Mouse (Mus musculus): ENCODE measurements at regions not wholly inside any gene's neighbourhood (a gene's known extent, or its start where the extent isn't known, plus 50 kb on each side); places are given as distances from the start of the nearest gene placed in this dataset.

DNA sequence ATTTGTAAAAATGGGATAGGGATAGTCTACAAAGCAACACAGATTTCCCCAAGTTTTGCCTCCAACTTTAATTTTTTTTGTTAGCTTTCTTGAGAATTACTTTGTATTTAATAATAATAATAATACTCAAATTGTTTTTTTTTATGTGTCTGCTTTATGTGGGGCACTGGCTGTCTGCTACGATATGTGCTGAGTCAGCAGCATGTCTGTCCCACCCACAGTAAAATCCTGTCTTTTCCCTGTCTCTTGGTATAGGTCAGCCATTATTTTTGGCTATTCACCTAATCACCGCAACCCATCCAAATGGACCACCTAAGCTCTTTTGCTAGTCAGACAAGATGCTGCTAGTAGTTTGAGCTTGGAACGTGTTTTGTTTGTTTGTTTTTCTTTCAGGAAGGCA, 473.0 kb downstream of the Hs3st4 start:
- DNase-seq = no peak

DNA sequence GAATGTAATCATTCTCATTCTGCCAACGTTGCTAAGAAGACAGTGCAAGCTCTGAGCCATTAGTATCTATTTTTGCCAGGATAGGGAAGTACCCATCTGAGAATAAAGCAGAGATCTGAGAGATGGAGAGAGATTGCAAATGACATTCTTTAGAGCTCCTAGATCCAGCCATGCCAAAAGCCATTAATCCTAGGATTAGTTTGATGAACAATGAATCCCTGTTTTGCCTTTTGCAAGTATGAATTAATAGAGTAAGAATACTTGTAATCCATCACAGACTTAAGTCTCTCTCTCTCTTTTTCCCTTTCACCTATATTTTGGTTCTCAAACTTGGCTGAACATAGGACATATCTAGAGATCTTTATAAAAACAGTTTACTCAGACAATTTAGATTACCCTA, 504.7 kb downstream of the Hs3st4 start:
- no peak for DNase-seq

DNA sequence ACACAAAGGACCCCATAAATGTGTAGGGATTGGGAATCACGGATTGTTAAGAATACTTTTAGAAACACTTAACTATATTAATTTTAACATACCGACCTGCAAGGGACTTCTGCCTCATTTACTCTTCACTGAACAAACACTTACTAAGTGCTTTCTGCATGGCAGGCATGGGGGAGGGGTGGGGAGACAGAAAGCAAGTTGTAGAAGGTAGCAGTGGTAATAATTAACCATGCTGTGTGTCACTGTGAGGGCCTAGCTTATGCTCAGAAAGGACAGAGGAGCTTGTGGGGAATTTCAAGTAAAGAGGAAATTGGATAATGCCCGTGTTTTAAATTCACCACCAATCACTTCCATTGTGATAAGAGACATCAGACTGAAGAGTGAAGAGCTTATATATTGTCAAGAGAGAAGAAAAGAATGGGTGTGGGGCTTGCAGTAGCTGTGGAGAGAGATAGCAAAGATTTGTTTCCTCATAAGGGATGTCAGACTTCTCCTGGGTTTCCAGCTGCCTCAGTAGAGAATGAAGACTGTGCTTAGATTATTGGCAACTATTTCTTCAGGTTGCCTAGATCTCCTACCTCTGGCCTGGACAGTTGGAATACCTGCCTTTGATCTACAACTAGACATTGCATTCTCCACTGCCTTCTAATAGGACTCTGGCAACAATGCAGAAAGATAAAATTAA, 508.6 kb downstream of the Hs3st4 start:
- no peak for DNase-seq

DNA sequence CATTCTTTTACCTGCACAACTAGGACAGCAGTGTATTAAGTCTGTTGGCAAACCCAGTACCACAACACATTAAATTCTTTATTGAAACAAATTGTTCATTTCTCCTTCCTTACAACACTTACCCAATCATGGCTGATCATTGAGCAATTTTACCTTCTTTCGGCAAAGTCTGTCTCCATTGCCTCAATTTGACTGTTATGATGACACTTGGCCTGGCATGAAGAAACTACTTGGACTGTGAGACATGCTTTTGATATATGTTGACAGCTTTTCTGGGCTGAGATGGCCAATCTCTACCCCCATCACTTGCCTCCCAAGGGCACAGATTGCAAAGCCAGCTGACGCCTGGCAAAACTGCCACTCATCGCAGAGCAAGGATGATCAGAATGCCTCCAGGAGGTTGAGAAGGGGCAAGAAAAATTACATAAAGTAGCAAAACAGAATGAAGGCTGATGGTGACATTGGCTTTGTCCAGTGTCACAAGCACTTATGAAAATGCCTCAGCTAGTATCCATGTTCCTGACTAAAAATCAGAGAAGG, 509.3 kb downstream of the Hs3st4 start:
- DNase-seq = no peak

DNA sequence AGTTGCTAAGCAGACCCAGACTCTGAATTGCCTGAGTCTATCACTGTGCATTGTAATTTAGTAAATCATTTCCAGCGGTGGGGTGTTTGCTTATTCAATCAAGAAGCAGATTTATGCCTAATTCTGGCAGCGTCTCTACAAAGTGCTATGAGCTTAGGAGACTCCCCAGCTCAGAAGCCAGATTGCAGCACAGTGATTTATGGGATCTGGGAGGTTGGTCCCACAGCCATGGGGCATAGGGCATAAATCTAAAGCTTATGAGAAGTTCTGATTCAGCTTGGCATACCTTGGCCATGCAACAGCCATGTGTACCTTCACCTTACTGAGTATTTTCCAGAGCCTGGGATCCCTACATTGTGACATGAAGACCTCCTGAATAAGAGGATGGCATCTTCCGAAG, 518.0 kb downstream of the Hs3st4 start:
- no peak for DNase-seq

DNA sequence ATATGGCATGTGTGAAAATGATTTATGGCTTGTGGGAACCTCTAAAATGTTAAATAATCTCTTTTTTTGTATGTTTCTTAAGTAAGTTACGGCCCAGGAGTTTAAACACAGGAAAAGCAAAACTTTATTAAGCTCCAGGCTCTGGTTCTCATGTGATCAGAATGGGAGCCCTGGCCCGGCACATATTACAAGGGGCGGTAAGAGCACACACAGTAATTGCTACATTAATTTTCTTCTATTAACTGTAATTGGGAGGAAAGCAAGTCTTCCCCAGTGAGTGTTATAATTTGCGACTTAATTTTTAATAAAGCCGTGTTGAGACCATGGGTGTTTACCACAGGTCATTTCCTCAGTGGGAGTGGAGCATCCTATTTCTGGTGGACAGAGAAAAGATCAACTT, 520.1 kb downstream of the Hs3st4 start:
- no peak for DNase-seq

DNA sequence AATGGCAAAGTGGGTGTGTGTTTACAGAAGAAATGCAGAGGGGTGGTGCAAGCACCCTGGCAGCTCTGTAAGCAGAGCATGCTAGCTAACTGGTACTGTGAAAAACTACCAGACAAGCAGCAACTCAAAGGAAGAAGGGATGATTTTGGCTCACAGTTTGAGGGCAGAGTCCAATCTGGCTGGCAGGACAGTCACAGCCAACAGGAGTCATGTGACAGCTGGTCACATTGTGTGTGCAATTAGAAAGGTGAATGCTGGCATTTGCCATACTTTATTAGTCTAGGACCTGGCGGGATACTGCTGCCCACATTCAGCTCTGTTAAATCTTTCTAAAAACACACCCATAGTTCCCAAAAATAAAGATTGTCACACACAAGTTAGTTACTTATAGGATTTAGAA, 566.4 kb downstream of the Hs3st4 start:
- DNase-seq = no peak

DNA sequence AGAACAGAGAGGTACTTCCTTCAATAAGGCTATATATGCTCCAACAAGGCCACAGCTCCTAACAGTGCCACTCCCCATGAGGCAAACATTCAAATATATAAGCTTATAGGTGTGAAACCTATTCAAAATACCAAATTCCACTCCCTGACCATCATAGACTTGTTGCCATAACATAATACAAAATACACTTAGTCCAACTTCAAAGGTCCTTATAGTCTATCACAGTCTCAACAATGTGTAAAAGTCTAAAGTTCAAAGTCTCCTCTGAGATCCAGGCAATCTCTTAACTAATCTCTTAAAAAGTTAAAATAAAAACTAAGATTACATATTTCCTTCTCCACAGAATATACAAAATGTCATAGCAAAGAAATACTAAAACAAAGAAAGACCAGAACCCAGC, 574.5 kb downstream of the Hs3st4 start:
- DNase-seq = no peak

DNA sequence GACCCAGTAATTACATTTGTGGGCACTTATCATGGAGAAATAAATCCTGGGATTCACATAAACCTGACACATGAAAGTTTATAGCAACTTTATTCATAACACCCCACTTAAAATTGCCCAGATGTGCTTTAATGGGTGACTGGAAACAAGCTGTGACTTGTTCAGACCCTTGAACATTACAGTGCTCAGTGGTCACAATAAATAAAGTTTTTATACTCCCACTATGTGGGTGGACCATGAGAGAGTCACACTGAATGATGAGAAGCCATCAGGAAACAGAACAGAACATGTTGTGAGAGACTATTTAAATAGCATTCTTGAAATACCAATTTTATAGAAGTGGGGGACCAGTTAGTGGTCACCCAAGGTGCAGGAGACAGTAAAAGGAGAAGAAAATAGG, 588.1 kb downstream of the Hs3st4 start:
- no peak for DNase-seq

DNA sequence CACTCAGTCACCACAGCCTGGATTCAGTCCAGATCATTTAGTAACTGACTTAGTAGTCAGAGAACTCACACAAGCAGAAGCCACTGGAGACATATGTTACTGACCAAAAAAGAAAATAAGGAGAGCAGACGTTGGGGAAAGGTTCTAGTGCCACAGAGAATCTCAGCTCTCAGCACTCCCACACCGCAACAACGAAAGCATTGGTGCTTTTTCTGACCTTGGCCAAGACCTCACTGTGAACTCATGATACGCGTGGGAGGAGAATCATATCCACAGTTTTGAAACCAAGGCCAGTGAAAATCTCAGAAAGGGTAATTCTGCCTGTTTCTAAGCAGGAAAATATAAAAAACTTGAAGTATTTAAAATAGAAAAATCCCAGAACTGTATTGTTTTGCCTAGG, 591.0 kb downstream of the Hs3st4 start:
- no peak for DNase-seq

DNA sequence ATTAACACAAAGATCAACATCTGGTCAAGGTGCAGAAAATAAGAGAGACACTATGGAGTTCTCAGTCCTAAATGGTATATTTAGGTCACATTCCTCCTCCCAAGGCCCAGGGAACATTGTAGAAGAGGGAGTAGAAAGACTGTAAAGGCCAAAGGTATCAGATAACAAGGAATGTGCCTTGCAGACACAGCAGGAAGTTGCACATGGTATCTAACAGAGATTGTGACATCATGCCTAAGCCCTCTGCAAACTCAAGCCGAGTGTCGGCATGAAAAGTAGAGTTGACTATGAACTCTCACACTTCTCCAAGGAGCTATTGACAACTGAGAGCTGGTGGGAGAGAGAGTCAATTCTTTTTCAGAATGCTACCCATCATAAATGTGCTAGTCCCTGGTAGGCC, 598.7 kb downstream of the Hs3st4 start:
- no peak for DNase-seq

DNA sequence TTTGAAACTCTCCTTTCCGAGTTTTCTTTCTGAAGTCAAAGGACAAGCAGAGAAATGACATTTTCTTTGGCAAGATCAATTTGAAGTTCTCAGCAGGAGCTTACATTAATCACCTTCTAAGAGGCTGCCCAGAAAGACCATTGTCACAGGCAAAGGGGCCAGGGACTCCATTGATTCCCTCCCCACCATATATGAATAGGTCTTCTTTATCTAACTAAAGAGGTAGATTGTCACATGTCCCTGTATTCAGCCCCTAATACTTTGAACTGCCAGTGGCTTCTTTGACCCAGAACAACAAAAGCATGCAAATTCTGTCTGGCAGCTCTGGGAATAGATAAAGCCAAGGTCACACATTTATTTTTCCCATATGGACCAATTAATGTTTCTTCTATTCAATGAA, 602.6 kb downstream of the Hs3st4 start:
- DNase-seq = no peak

DNA sequence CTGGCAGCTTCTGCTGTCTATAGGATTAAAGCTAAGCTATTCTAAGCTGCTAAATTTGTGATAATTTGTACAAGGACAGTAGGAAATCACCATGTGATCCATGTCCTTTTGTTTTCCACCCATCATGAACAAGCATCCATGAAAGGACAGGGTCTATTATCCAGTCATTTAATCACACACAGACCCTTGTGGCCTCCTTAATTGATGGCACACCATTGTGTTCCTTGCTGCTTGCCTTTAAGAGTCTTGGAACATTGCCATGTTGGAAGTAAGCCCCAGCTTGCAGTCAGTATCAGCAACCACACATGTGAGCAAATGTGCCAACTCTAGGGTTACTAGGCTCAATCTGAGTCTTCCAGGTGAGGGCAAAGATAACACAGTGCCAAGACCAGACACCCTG, 608.7 kb downstream of the Hs3st4 start:
- no peak for DNase-seq

DNA sequence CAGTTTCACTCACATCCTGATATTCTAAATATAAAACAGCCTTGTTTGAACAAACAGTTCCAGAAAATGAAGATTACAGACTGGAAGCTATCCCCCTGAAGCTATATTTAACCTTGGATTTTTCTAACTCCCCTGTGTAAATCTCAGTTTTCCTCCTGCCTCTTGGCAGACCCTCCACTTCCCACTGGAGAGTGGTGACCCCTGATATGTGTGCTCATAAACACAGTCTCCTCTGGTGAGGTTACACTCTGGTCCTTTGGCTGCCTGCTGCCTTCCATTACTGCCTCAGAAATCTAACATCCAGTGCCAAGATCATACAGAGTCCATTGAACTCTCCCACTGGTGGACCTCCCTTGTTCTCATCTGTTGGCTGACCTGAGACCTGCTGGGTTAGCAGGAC, 610.8 kb downstream of the Hs3st4 start:
- no peak for DNase-seq

DNA sequence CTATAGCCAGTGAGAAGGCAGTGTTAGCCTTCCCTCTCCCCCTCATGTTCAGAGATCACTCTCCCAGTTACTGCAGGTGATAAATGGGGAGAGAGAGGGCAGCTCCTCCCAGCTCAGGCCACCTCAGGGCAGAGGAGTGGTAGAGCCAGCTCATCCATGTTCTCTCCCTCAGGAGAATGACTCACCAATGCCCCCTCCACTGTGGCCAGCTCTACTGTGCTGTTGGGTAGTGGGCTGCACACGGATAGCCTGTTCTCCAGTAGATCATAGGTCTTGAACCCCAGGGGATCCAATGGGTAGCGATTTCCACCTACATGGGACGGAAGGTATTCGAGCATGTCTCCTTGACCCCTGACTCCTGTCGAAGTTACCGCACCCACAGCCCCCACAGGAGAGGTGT, 618.1 kb downstream of the Hs3st4 start:
- DNase-seq = no peak

DNA sequence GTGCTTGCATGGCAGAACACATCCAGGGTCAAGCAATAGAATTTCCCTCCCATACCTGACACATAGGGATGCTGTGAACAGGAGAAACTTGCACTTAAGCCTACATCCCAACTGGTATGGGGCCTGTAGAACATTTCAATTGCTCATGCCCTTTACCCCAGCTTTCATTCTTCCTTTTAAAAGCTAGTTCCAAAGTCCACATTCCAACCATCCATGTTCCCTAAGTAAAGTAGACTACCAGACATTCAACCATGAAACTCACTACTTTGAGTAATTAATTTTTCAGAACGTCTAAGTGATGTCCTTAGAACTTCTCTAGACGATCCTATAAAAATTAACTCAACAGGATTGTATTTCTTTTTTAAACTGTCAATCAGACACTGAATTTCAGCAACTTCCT, 621.9 kb downstream of the Hs3st4 start:
- no peak for DNase-seq

DNA sequence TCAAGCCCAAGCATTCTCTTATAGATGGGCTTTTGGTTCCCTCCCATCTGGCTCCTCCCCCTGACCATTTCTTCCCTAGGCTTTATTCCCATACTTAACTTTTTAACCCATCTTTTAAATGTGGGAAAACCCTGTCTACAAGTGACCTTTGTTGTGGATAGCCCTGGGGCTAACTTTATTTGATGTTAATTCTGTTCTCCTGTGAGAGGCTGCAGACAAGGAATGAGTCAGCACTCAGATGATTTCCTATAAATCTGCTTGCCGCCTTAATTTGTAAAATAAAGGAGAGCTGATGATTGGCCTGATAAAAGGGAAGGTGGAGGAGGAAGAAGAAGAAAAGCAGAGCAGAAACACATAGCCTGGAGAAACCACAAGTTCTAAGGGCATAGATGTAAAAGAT, 623.3 kb downstream of the Hs3st4 start:
- DNase-seq = no peak

DNA sequence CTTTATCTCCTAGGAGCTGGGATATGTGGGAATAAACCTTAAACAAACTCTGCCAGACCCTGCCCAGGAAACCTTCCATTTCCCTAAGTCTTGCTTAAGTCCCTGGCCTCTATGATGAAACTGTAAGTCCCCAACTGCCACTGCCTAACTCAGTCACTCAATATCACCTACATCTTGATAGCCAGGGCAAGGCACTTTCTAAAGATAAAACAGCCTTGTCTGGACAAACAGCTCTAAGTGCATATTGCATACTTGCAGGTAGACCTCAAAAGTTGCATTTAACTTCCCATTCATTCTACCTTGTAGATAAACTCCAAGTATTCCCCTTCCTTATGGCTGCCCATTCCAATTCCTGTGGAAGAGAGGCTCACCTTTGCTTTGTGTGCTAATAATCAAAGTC, 624.4 kb downstream of the Hs3st4 start:
- no peak for DNase-seq

DNA sequence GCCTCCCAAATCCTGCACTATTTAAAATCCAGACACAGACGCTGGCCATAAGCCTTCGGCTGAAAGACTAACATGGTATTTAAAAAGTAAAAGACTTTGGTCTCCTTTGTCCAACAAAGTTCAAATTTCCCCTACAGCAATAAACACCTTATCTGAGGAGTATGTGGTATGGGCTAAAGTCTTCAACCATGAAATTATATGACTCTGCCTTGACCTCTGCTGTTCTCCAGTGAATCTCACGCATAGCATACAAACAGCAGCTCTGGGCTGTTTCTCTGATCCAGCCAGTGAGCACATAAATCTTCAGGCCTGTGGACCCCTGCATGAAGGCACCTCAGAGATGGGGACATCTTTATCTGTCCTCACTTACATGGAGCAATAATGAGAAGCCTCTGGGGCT, 627.8 kb downstream of the Hs3st4 start:
- DNase-seq = no peak

DNA sequence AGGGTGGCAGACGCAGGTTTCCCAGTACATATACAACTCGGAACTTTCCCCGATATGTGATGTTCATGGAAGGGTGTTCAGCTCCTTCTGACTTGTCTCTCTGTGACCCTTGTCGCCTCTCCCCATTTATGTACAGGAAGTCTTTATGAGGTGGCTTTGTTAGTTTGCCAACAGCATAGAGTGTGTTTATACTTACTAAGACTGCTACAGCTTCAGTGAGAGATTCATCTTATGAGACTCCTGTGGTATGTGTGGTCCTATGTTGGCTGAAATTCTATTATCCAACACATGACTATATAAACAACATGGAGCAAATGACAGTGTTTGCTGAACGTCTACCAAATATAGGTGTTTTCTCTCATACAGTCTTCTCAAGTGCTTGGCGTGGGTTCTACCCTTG, 664.5 kb downstream of the Hs3st4 start:
- DNase-seq = no peak

DNA sequence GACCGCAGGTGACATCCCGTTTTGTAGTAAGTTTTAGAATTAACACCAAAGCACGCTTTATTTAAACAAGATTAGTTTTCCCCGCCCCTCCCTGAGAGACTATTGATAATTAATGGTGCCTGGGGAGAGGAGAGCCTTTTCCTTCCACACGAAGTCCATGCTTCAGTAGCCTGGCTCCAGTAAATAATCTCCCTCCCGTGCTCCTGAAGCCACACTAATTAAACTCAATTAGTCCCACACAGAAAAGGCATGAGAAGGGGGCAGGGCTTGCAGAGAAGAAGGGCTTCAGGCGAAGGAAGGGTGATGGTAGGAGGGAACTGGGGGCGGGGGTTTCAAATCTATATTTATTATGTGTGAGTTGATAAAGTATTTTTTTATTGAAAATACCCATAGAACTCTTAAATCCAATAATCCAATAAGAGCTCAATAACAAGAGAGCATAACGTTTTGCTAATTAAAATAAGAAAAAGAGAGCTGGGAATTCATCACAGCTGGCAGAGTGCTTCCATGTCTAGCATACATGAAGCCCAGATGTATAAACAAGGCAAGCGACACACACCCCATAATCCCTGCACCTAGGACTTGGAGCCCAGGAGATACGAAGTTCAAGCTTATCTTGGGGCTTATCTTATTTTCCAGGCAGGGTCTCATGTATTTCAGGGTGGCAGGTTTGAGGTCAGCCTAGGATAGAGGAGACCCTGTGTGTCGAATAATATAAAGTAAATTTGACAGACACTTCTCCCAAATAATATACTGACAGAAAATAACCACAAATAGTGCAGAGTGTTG, 684.7 kb downstream of the Hs3st4 start:
- no peak for DNase-seq

DNA sequence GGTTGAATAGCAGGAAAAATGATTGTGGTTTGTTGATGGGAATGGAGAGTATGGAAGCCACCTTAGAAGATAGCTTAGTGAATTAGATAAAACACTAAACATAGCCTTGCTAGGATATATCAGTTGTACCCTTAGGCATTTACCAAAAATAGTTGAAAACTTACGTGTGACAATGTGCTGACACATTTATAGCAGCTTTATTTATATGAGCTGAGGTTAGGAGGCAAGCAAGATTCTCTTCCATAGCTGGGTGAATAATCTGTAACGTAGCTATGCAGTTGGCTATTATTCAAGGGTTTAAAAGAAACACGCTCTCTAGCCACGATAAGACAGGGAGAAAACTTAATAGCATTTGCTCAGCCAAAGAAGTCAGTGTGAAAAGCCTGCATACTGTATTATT, 685.4 kb downstream of the Hs3st4 start:
- no peak for DNase-seq

DNA sequence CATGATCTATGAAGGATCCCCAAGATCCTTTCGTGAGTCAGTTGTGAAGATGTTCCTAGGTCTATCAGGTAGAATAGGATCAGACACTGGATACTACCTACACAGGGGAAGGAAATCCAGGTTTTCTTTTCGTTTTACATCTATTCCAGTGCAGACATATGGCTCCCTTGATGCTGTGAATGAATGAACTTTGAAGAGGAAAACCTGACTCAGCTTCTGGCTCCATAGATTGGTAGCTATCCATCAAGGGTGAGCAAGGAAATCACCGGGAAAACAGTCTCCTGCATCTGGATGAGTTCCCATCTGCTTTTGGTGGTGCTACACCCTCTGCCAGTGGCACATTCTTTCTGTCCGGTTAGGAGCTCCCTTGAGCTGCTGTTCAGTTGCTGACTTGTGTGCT, 687.8 kb downstream of the Hs3st4 start:
- no peak for DNase-seq

DNA sequence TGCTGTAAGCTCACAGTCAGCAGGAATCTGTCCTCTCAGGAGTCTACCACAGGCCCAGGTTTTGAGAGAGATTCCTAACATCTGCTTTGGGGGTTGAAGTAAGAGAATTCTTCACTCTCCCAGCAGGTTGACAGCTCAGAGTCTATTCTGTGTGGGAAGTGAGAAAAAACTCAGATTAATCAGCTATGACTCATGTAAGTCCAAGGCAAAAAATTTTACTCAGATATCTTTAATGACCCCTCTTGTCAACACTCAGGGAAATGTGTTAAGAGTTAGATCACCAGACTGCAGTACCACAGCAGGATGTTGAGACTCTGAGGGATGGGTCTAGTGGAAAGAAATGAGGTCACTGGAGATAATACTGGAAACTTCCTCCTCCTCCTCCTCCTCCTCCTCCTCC, 688.4 kb downstream of the Hs3st4 start:
- DNase-seq = no peak

Data from adrenal gland, postnatal 10 days (tissue).